Mouse (Mus musculus) ES-E14 (cell line): Measurements from ENCODE around the gene Lmntd1. TPM values are rescaled to one million over a fixed set of nuclear protein-coding genes. Genes with fewer than 3 reads are reported as not detected.

Source experiments
- DNase-seq: peaks from one replicate; pipeline ENCODE4 v3.0.0-alpha.2; 2013; ENCODE audit warnings: low read depth, low spot score
- H3K27ac ChIP-seq: 2 replicates; pipeline ENCODE4 v1.5.1; 2012; ENCODE audit warnings: low read depth, mild to moderate bottlenecking, low read length, moderate library complexity, mixed read lengths; ENCODE audit not compliant: poor library complexity, insufficient read depth, severe bottlenecking
- H3K36me3 ChIP-seq: 2 replicates; pipeline ENCODE4 v1.6.1; 2012; ENCODE audit warnings: mild to moderate bottlenecking, low read length, moderate library complexity, mixed read lengths; ENCODE audit not compliant: control insufficient read depth, poor library complexity, insufficient read depth, severe bottlenecking
- H3K4me1 ChIP-seq, 2 experiments: fragments of 150-350 bp in 1 of 2; sonication (generic) in 1 of 2; 2 replicates each; pipeline ENCODE4 v1.6.1; 2012; ENCODE audit warnings: low read length in 2 of 2, mild to moderate bottlenecking in 1 of 2, mixed read lengths in 1 of 2; ENCODE audit not compliant: control insufficient read depth in 2 of 2, insufficient read depth in 2 of 2, poor library complexity in 1 of 2
- H3K4me3 ChIP-seq, 2 experiments: fragments of 150-350 bp in 1 of 2; sonication (generic) in 1 of 2; 2 replicates each; pipeline ENCODE4 v1.5.1; 2012; ENCODE audit warnings: low read length in 2 of 2, low read depth in 1 of 2, mild to moderate bottlenecking in 1 of 2, mixed read lengths in 1 of 2; ENCODE audit not compliant: insufficient read depth in 1 of 2, poor library complexity in 1 of 2, severe bottlenecking in 1 of 2
- H3K9ac ChIP-seq: 2 replicates; pipeline ENCODE4 v1.6.1; 2012; ENCODE audit warnings: low read depth, mild to moderate bottlenecking, low read length, mixed read lengths; ENCODE audit not compliant: poor library complexity, insufficient read depth, severe bottlenecking
- H3K9me3 ChIP-seq: fragments of 150-350 bp; sonication (generic); 2 replicates; pipeline ENCODE4 v1.6.1; 2012; ENCODE audit warnings: low read depth, mild to moderate bottlenecking, low read length; ENCODE audit not compliant: control insufficient read depth, insufficient read depth
- CHD2 ChIP-seq: IDR thresholded peaks from 2 replicates; pipeline ENCODE4 v1.6.1; 2014; ENCODE audit warnings: mild to moderate bottlenecking, low read depth, low read length, inconsistent platforms
- HCFC1 ChIP-seq: IDR thresholded peaks from 2 replicates; pipeline ENCODE4 v1.6.1; 2012; ENCODE audit warnings: low read length, inconsistent platforms, borderline replicate concordance; ENCODE audit not compliant: insufficient read depth
- MAFK ChIP-seq: IDR thresholded peaks from 2 replicates; pipeline ENCODE4 v1.6.1; 2014; ENCODE audit warnings: mild to moderate bottlenecking, low read depth, low read length, inconsistent platforms; ENCODE audit not compliant: insufficient read depth
- ZC3H11A ChIP-seq: IDR thresholded peaks from 2 replicates; pipeline ENCODE4 v1.6.1; 2012; ENCODE audit warnings: low read depth, mild to moderate bottlenecking, inconsistent platforms, low read length, borderline replicate concordance
- ZNF384 ChIP-seq: IDR thresholded peaks from 2 replicates; pipeline ENCODE4 v1.6.1; 2012; ENCODE audit warnings: low read depth, low read length, inconsistent platforms
- in situ Hi-C, 2 experiments: fragments of 600-800 bp; cut with MboI; formaldehyde crosslinking; loops; one replicate each; pipeline ENCODE4 v1.15.1; 2025; ENCODE audit warnings: low sequenced_read_pairs in 2 of 2, inconsistent platforms in 1 of 2; ENCODE audit not compliant: unreplicated experiment in 2 of 2
- total RNA-seq: library from RNA; depleted of rRNA; stranded (reverse); fragments of 300-350 nt; gene quantifications from 2 replicates; pipeline ENCODE4 v1.2.3, GENCODE M21; 2012

The Lmntd1 gene
- total RNA-seq, 1 experiment = not detected

DNA sequence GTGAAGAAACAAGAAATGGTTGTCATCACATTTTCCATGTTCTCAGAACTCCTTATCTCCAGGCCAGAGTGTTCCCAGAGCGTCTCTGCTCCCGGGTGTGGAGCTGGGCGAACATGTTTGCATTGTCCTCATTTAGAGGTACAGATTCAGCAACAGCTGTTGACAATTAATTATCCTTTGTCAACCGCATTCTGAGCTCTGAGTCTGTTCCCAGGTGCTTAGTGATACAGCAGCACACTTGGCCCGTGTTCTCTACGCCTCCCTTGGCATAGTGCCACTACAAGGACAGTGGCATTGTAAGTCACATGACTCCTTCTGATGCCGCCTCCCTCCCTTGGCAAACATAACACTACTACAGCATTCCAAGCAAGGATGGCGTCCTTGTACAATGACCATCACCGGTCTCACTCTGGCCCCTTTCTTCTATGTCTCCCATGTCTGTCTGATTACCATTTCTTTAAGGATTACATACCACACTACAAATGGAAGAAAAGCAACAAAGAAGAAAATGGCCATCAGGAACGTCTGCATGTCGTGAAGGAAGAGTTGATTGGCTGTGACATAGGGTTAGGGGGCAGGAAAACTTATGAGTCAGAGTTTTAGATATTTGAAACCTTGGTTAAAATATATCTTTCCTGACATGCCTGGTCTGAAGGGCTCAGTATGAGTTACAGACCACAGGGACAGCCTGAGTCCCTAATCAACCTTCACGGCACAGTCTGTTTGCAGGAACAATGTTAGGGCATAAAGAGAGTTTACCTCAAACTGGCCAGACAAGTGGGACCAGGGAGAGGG is 231.3 kb downstream of the Lmntd1 start:
- TF ChIP-seq CHD2 = no peak
- TF ChIP-seq ZC3H11A = no peak
- no peak for TF ChIP-seq HCFC1
- TF ChIP-seq MAFK = no peak
- TF ChIP-seq ZNF384 = no peak
- no peaks in the 10 kb centered on the region for H3K36me3 ChIP-seq
- H3K9ac ChIP-seq = no peak overlapping the region
- H3K4me3 ChIP-seq = no peak overlapping the region
- no peaks in the 10 kb centered on the region for H3K9me3 ChIP-seq
- H3K4me1 ChIP-seq = no peaks in the 10 kb centered on the region
- no peak overlapping the region for H3K27ac ChIP-seq
- DNase-seq = no peak
- in situ Hi-C loops = no loop called here

DNA sequence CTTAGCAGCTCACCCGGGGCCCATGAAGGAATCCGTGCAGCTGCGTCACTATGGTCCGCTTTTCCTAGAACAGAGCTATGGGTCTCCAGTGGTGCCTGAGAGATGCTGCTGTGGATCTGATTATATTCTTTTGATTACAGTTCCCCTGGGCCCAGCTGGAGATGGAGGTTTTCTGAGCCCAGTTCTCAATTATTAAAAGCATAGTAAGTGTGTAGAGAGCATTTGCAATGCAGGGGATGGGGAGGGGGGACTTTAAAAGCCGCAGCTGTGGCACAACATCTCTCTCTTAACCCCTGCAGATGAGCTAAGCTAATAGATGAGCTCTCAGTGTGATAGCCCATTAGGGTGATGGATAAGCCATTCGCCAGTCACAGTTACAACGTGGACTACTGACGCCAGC is 233.2 kb downstream of the Lmntd1 start:
- TF ChIP-seq HCFC1 = no peak
- no peak for TF ChIP-seq ZNF384
- no peaks in the 10 kb centered on the region for H3K36me3 ChIP-seq
- H3K4me3 ChIP-seq = no peak overlapping the region
- H3K9ac ChIP-seq = no peak overlapping the region
- no peak overlapping the region for H3K27ac ChIP-seq
- H3K4me1 ChIP-seq = no peaks in the 10 kb centered on the region
- DNase-seq = no peak
- H3K9me3 ChIP-seq = no peaks in the 10 kb centered on the region
- in situ Hi-C loops = no loop called here

DNA sequence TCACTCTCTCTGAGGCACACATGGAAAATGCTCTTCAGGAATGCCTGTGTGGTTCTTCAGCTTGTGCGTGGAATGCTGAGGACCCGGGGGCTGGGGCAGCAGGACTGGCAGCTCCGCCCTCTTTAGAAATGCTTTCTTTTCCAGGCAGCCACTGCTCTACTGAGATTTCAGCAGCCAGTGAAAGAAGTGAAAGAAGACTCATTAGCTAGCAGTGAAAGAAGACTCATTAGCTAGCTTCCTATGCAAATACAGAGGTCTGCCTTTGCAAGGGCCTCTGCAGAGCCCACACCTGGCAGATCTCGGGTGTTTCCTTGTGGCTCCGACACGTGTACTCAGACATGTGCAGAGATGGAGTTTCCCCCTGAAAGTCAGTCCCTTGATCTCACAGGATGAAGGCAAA is 234.9 kb downstream of the Lmntd1 start:
- Histone ChIP-seq H3K36me3 (no peaks in the 10 kb centered on the region), H3K9ac (no peak overlapping the region), H3K9me3 (no peaks in the 10 kb centered on the region), H3K27ac (no peak overlapping the region), H3K4me3 (no peak overlapping the region), H3K4me1 (no peaks in the 10 kb centered on the region)
- no peak for DNase-seq
- TF ChIP-seq HCFC1 = no peak
- TF ChIP-seq ZNF384 = no peak
- in situ Hi-C loops = no loop called here

DNA sequence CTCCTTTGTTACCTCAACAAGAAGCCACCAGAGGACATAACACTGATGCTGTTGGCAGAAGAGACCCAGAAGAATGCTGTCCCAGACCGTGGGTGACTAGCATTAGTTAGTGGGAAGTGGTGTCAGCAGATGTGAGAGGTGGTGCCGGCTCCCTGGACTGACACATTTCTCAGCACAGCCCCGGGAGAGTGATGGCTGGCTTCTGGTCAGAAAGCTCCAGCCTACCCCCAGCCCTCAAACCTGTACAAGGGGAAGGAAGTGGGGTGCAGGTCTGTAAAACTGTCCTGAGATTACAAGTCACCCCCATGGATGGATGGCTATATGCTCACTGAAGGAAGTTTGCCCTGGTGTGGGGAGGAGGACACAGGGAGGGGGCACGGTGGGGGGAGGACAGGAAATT is 235.4 kb downstream of the Lmntd1 start:
- H3K4me1 ChIP-seq = no peaks in the 10 kb centered on the region
- no peak for DNase-seq
- H3K27ac ChIP-seq = no peak overlapping the region
- no peaks in the 10 kb centered on the region for H3K36me3 ChIP-seq
- TF ChIP-seq ZC3H11A (no peak), MAFK (no peak), ZNF384 (no peak), HCFC1 (no peak), CHD2 (no peak)
- H3K9ac ChIP-seq = no peak overlapping the region
- no peak overlapping the region for H3K4me3 ChIP-seq
- no peaks in the 10 kb centered on the region for H3K9me3 ChIP-seq
- in situ Hi-C loops = no loop called here

DNA sequence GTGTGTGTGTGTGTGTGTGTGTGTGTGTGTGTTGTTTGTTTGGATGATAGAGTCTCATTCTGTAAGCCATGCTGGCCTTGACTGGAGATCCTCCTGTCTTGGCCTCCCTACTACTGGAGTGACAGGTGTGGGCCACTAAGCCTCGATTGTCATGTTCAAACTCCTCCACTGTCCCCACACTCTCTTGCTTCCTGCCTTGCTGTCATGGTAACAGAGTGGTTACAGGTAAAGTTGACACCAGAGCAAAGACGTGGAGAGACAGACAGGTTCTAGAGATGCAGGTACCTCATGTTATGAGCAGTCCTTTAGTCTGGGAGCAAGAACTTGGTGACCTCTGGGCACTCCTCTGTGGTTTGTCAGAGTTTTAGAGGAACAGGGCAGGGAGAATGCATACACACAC is 239.7 kb downstream of the Lmntd1 start:
- no peak overlapping the region for H3K27ac ChIP-seq
- H3K9me3 ChIP-seq = no peaks in the 10 kb centered on the region
- no peak for TF ChIP-seq HCFC1
- TF ChIP-seq ZC3H11A = no peak
- TF ChIP-seq ZNF384 = no peak
- TF ChIP-seq CHD2 = no peak
- TF ChIP-seq MAFK = no peak
- DNase-seq = no peak
- H3K36me3 ChIP-seq = no peaks in the 10 kb centered on the region
- no peaks in the 10 kb centered on the region for H3K4me1 ChIP-seq
- no peak overlapping the region for H3K4me3 ChIP-seq
- in situ Hi-C loops = no loop called here
- no peak overlapping the region for H3K9ac ChIP-seq
